8 mouse cellular contexts compared by ENCODE assay signal in the genomic region with DNA sequence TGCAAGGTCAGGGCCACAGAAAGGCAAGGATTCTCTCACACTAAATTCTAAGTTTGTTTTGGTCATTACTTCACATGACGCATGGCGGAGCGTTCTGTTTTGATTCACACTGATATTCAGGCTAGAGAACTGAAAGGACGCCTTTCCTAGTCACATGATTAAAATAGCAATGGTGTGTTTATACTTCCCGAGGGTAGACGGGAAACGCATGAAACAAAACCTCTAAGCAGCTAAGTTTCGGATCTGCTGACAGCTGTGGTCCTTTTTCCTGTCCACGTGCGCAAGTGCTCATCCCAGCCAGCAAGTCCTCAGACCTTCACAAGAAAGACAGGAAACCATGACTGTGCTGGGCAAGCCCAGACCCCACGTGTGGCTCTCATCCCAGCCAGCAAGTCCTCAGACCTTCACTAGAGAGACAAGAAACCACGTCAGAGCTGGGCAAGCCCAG. TPM values are rescaled to one million over a fixed set of nuclear protein-coding genes. Genes with fewer than 3 reads are reported as not detected.
DNase-seq lines count a peak whose midpoint lies in the region; ATAC-seq and TF ChIP-seq lines count a peak whose summit lies in the region.

No protein-coding gene starts in this region.

- H3K9ac ChIP-seq in heart, embryonic 11.5 days (ENCODE audit: low read depth, low read length) = no peak overlapping the region
- no peak overlapping the region for H3K9ac ChIP-seq in liver, embryonic 13.5 days
- no peak overlapping the region for H3K9ac ChIP-seq in stomach, embryonic 14.5 days (replicated peaks; ENCODE audit: low read depth, low read length)
- no peak overlapping the region for H3K9ac ChIP-seq in forebrain, embryonic 16.5 days (replicated peaks; ENCODE audit: low read depth, low read length)

- no peak overlapping the region for H3K4me2 ChIP-seq in heart, embryonic 11.5 days
- peak overlapping the region; percentile 41 for H3K4me2 ChIP-seq in liver, embryonic 13.5 days
- peak overlapping the region; percentile 28 for H3K4me2 ChIP-seq in stomach, embryonic 14.5 days (replicated peaks; ENCODE audit: low read depth, low read length)
- no peak overlapping the region for H3K4me2 ChIP-seq in forebrain, embryonic 16.5 days (ENCODE audit: low read length)

- ATAC-seq in heart, embryonic 11.5 days (replicated peaks; ENCODE audit: insufficient number of reproducible peaks, low FRiP score, low TSS enrichment) = no peak
- peak; percentile 55 for ATAC-seq in liver, embryonic 13.5 days (ENCODE audit: low read depth)
- peak; percentile 76; the same call in 1 of the 2 replicates for ATAC-seq in stomach, embryonic 14.5 days (ENCODE audit: insufficient number of reproducible peaks, insufficient read depth, low FRiP score, low read depth)
- ATAC-seq in forebrain, embryonic 16.5 days = no peak

- H3K9me3 ChIP-seq in heart, embryonic 11.5 days (replicated peaks; ENCODE audit: control insufficient read depth, low read length) = no peaks in the 10 kb centered on the region
- no peaks in the 10 kb centered on the region for H3K9me3 ChIP-seq in liver, embryonic 13.5 days (replicated peaks)
- H3K9me3 ChIP-seq in stomach, embryonic 14.5 days (ENCODE audit: control insufficient read depth, low read depth, low read length) = no peaks in the 10 kb centered on the region
- H3K9me3 ChIP-seq in forebrain, embryonic 16.5 days (ENCODE audit: control insufficient read depth, low read length) = no peaks in the 10 kb centered on the region

- no peak for TF ChIP-seq POLR2A in bone marrow, adult 2 months (IDR thresholded peaks at IDR 0.05; ENCODE audit: borderline replicate concordance, control insufficient read depth, low read depth, low read length)

- peak; percentile 99 for DNase-seq in heart, adult 11 months
- DNase-seq in heart, postnatal 4 days = peak; percentile 53
- DNase-seq in liver, embryonic 13.5 days = no peak
- no peak for DNase-seq in cerebellum, adult 8-10 months

- no peaks in the 10 kb centered on the region for H3K27me3 ChIP-seq in heart, embryonic 11.5 days (ENCODE audit: control insufficient read depth, insufficient read depth, low read length)
- H3K27me3 ChIP-seq in liver, embryonic 13.5 days = no peaks in the 10 kb centered on the region
- H3K27me3 ChIP-seq in stomach, embryonic 14.5 days (ENCODE audit: control insufficient read depth, insufficient read depth, low read length) = no peaks in the 10 kb centered on the region
- no peaks in the 10 kb centered on the region for H3K27me3 ChIP-seq in forebrain, embryonic 16.5 days (replicated peaks; ENCODE audit: control insufficient read depth, insufficient read depth, low read length)

- H3K36me3 ChIP-seq in heart, embryonic 11.5 days (ENCODE audit: control insufficient read depth, insufficient read depth, low read length) = no peaks in the 10 kb centered on the region
- H3K36me3 ChIP-seq in liver, embryonic 13.5 days = no peaks in the 10 kb centered on the region
- H3K36me3 ChIP-seq in stomach, embryonic 14.5 days (ENCODE audit: control insufficient read depth, insufficient read depth, low read length) = no peaks in the 10 kb centered on the region
- H3K36me3 ChIP-seq in forebrain, embryonic 16.5 days (ENCODE audit: control insufficient read depth, insufficient read depth) = no peaks in the 10 kb centered on the region

- no peak overlapping the region for H3K27ac ChIP-seq in heart, embryonic 11.5 days (ENCODE audit: low read depth, low read length)
- H3K27ac ChIP-seq in bone marrow, adult 2 months (ENCODE audit: control insufficient read depth, insufficient read depth, low read depth, low read length, poor library complexity) = peak overlapping the region; percentile 42
- H3K27ac ChIP-seq in liver, embryonic 13.5 days = no peak overlapping the region
- H3K27ac ChIP-seq in stomach, embryonic 14.5 days (ENCODE audit: low read length) = peak overlapping the region; percentile 4; the same call in 1 of the 2 replicates
- H3K27ac ChIP-seq in forebrain, embryonic 16.5 days (ENCODE audit: low read length) = no peak overlapping the region

- no peaks in the 10 kb centered on the region for H3K4me1 ChIP-seq in heart, embryonic 11.5 days (ENCODE audit: control insufficient read depth, insufficient read depth, low read length)
- H3K4me1 ChIP-seq in bone marrow, adult 2 months (ENCODE audit: control insufficient read depth, insufficient read depth, low read length) = peaks cover 1% of the 10 kb centered on the region; the same call in 1 of the 2 replicates
- peaks cover 7% of the 10 kb centered on the region; the same call in 1 of the 2 replicates for H3K4me1 ChIP-seq in liver, embryonic 13.5 days (replicated peaks)
- peaks cover 3% of the 10 kb centered on the region; the same call in 1 of the 2 replicates for H3K4me1 ChIP-seq in stomach, embryonic 14.5 days (ENCODE audit: control insufficient read depth, insufficient read depth, low read length)
- H3K4me1 ChIP-seq in forebrain, embryonic 16.5 days (replicated peaks; ENCODE audit: control insufficient read depth, insufficient read depth, low read length) = no peaks in the 10 kb centered on the region

- no peak; the same call in 1 of the 2 replicates for TF ChIP-seq CTCF in bone marrow, adult 2 months (IDR thresholded peaks at IDR 0.05; ENCODE audit: control insufficient read depth, insufficient read depth, low read length)

- 55% methylated on average over 12 of the region's 12 CpGs for WGBS in heart, embryonic 11.5 days (ENCODE audit: insufficient replicate concordance)
- 5% methylated on average over 12 of the region's 12 CpGs for WGBS in bone marrow, adult 2 months
- WGBS in liver, embryonic 13.5 days (ENCODE audit: insufficient replicate concordance) = 20% methylated on average over 12 of the region's 12 CpGs
- 33% methylated on average over 12 of the region's 12 CpGs for WGBS in stomach, embryonic 14.5 days
- WGBS in forebrain, embryonic 16.5 days = 79% methylated on average over 12 of the region's 12 CpGs

- no peak overlapping the region for H3K4me3 ChIP-seq in heart, embryonic 11.5 days (ENCODE audit: low read depth, low read length)
- H3K4me3 ChIP-seq in bone marrow, adult 2 months (replicated peaks; ENCODE audit: control insufficient read depth, low read depth, low read length) = peak overlapping the region; percentile 56
- H3K4me3 ChIP-seq in liver, embryonic 13.5 days (replicated peaks) = 0 out of 2 replicates have a peak overlapping the region, but pooled peaks have one; percentile 3
- H3K4me3 ChIP-seq in stomach, embryonic 14.5 days (ENCODE audit: low read depth, low read length) = no peak overlapping the region
- H3K4me3 ChIP-seq in forebrain, embryonic 16.5 days (replicated peaks; ENCODE audit: low read length) = no peak overlapping the region

RNA-seq across cellular contexts. Expression of a gene that starts 37.7 kb away (rescaled TPM):
- 11.2 and 13.1 TPM in 2 replicates for polyA plus RNA-seq in heart, embryonic 11.5 days (2014; fragmentation: Nextera tagmentation; extraction: Ambion mirVana)
- polyA plus RNA-seq in bone marrow, adult 2 months (2011; ENCODE audit: insufficient read depth, insufficient read length, low replicate concordance, missing spikeins) = 7.0 and 14.9 TPM in 2 replicates
- total RNA-seq in heart, postnatal 4 days (2021) = 10 to 100 TPM; 25.9 to 28.7 TPM
- polyA plus RNA-seq in liver, embryonic 13.5 days (2015; fragmentation: Nextera tagmentation; extraction: Ambion mirVana) = 6.3 and 9.0 TPM in 2 replicates
- polyA plus RNA-seq in stomach, embryonic 14.5 days (2014; fragmentation: Nextera tagmentation; extraction: Ambion mirVana) = 15.3 and 16.2 TPM in 2 replicates
- polyA plus RNA-seq in forebrain, embryonic 16.5 days (2015; fragmentation: Nextera tagmentation; extraction: Ambion mirVana) = 21.4 TPM in 2 replicates

Comparison
In these comparisons a context has a peak if more than half of its experiments do, and no peak if none do; other contexts are left out.
1. DNase-seq: peak in heart, adult 11 months (single experiment) and heart, postnatal 4 days (single experiment); none in liver, embryonic 13.5 days (single experiment) and cerebellum, adult 8-10 months (single experiment).
2. ATAC-seq: peak in liver, embryonic 13.5 days (single experiment) and stomach, embryonic 14.5 days (single experiment); none in heart, embryonic 11.5 days (single experiment) and forebrain, embryonic 16.5 days (single experiment).
3. H3K27ac ChIP-seq: peak in bone marrow, adult 2 months (single experiment) and stomach, embryonic 14.5 days (single experiment); none in heart, embryonic 11.5 days (single experiment), liver, embryonic 13.5 days (single experiment) and forebrain, embryonic 16.5 days (single experiment).
4. H3K4me2 ChIP-seq: peak in liver, embryonic 13.5 days (single experiment) and stomach, embryonic 14.5 days (single experiment); none in heart, embryonic 11.5 days (single experiment) and forebrain, embryonic 16.5 days (single experiment).
5. H3K4me3 ChIP-seq: peak in bone marrow, adult 2 months (single experiment) and liver, embryonic 13.5 days (single experiment); none in heart, embryonic 11.5 days (single experiment), stomach, embryonic 14.5 days (single experiment) and forebrain, embryonic 16.5 days (single experiment).